Mouse (Mus musculus): ENCODE measurements around the gene Krtap4-7.
"Not testable (repeated sequence)": the region's sequence is repeated elsewhere in the genome, so short reads cannot be mapped to it uniquely, and the experiment has no call there.

Krtap4-7 gene

GRCm38 (mm10) chr11:99603208-99603607, 40.7 kb downstream of the Krtap4-7 start, which contains the start of gene Gm11938:
Gene Gm11938 (minus strand): TSS chr11:99603308.
- not testable (repeated sequence) for DNase-seq (ENCODE audit: low read depth, low spot score)

GRCm38 (mm10) chr11:99597742-99598141, 46.1 kb downstream of the Krtap4-7 start, which contains the start of gene Krtap9-3:
Gene Krtap9-3 (minus strand): TSS chr11:99598105.
- not testable (repeated sequence) for DNase-seq (ENCODE audit: low read depth, low spot score)

Data from retina, adult 2 months (tissue).